Mouse (Mus musculus) lung, embryonic 16.5 days (tissue): ENCODE results near the gene Adora2b. TPM values are rescaled to one million over a fixed set of nuclear protein-coding genes. Genes with fewer than 3 reads are reported as not detected.
A peak's percentile ranks its signal among the peaks of the same experiment; 100 is the strongest.
"Not testable (repeated sequence)": the region's sequence is repeated elsewhere in the genome, so short reads cannot be mapped to it uniquely, and the experiment has no call there.

Experiments used
- ATAC-seq: fragments of 200-750 bp; cut with Nextera tagmentation; 2 replicates; pipeline ENCODE4 v1.8.0; 2017; ENCODE audit warnings: low read depth, mild to moderate bottlenecking, moderate library complexity
- H3K27ac ChIP-seq: fragments of 300-500 bp; sonication (generic); 2 replicates; pipeline ENCODE4 v1.5.1; 2014; ENCODE audit warnings: mild to moderate bottlenecking, control low read depth, low read length
- H3K27me3 ChIP-seq: fragments of 300-500 bp; sonication (generic); 2 replicates; pipeline ENCODE4 v1.6.1; 2014; ENCODE audit warnings: low read depth, low read length, mixed read lengths; ENCODE audit not compliant: control insufficient read depth, insufficient read depth
- H3K36me3 ChIP-seq: fragments of 300-500 bp; sonication (generic); 2 replicates; pipeline ENCODE4 v1.6.1; 2014; ENCODE audit warnings: low read length; ENCODE audit not compliant: control insufficient read depth, insufficient read depth
- H3K4me1 ChIP-seq: fragments of 300-500 bp; sonication (generic); replicated peaks from 2 replicates; pipeline ENCODE4 v1.6.1; 2014; ENCODE audit warnings: low read length, mixed read lengths; ENCODE audit not compliant: control insufficient read depth, insufficient read depth
- H3K4me2 ChIP-seq: fragments of 300-500 bp; sonication (generic); 2 replicates; pipeline ENCODE4 v1.6.1; 2014; ENCODE audit warnings: low read depth, low read length, control low read depth
- H3K4me3 ChIP-seq: fragments of 300-500 bp; sonication (generic); 2 replicates; pipeline ENCODE4 v1.5.1; 2014; ENCODE audit warnings: mild to moderate bottlenecking, low read length, control low read depth
- H3K9ac ChIP-seq: fragments of 300-500 bp; sonication (generic); 2 replicates; pipeline ENCODE4 v1.6.1; 2014; ENCODE audit warnings: low read length, control low read depth
- H3K9me3 ChIP-seq: fragments of 300-500 bp; sonication (generic); 2 replicates; pipeline ENCODE4 v1.6.1; 2016; ENCODE audit warnings: low read length; ENCODE audit not compliant: control insufficient read depth
- WGBS: fragments of 180-500 bp; shearing (Covaris S2); extraction: QIAGEN DNeasy Blood & Tissue Kit; methylation state at CpG from one replicate; pipeline ENCODE4 v1.1.7; 2014; 5-methylcytosine and 5-hydroxymethylcytosine counted together
- polyA plus RNA-seq: library from polyadenylated mRNA; unstranded; fragments of >200 nt; fragmentation: Nextera tagmentation; extraction: Ambion mirVana; gene quantifications from 2 replicates; pipeline ENCODE4 v1.2.1, GENCODE M21; 2015

The Adora2b gene
- polyA plus RNA-seq, 1 experiment from 2014 or later = 3.8 TPM

DNA sequence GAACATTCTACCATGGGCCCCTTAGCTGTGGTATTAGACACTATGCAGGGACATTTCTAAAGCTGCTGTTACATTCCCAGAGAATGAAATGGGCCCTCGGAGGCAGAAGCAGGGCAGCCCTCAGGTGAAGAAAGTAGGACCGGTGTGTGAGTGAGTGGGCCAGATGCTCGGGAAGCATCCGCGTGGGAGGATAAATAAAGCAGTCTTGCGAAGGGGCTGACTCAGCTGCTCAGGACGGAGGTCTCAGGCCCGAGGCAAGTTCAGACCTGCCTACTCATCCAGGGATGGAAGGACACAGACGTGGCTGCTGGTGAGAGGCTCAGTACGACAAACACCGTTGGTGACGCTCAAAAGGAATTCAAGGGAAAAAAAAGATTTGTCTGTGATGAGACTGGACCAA is 20.3 kb downstream of the Adora2b start:
- Histone ChIP-seq H3K27me3 (no peaks in the 10 kb centered on the region), H3K36me3 (no peaks in the 10 kb centered on the region)

DNA sequence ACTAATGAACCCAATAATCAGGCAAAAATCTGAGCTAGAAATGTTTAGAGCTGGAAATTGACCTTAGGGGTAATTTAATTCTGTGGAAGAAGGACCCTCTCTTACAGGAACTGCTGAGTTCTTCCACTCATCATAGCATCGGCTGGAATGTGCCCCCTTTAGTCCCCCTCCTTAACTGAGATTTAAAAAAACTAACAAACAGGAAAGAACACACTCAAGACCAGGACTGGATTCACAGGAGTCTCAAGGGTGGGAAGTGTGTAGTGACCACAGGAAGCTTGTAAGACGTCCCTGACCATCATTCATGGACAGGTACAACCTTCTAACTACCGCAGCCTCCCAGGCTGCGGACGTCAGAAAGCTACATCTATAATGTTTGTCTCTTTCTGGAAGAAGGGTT is 22.1 kb downstream of the Adora2b start:
- H3K4me2 ChIP-seq = no peak overlapping the region
- no peak overlapping the region for H3K9ac ChIP-seq
- H3K4me1 ChIP-seq = 0 out of 2 replicates have a peak, but pooled peaks cover 2% of the 10 kb centered on the region
- no peak overlapping the region for H3K4me3 ChIP-seq
- ATAC-seq = no peak
- H3K36me3 ChIP-seq = no peaks in the 10 kb centered on the region
- no peaks in the 10 kb centered on the region for H3K27me3 ChIP-seq
- WGBS = 35% methylated on average over 5 of the region's 5 CpGs
- H3K27ac ChIP-seq = no peak overlapping the region
- no peaks in the 10 kb centered on the region for H3K9me3 ChIP-seq

More for the DNA sequence above, 20.3 kb downstream of the Adora2b start:
- no peak overlapping the region for H3K27ac ChIP-seq
- no peak overlapping the region for H3K9ac ChIP-seq
- no peak for ATAC-seq
- H3K4me1 ChIP-seq = 0 out of 2 replicates have a peak, but pooled peaks cover 2% of the 10 kb centered on the region
- no peaks in the 10 kb centered on the region for H3K9me3 ChIP-seq
- 63% methylated on average over 12 of the region's 12 CpGs for WGBS
- H3K4me3 ChIP-seq = no peak overlapping the region
- no peak overlapping the region for H3K4me2 ChIP-seq

GRCm38 (mm10) chr11:62277086-62277485 is 28.3 kb downstream of the Adora2b start:
- Histone ChIP-seq H3K4me3 (no peak overlapping the region), H3K4me1 (peaks cover 1% of the 10 kb centered on the region), H3K36me3 (no peaks in the 10 kb centered on the region), H3K9me3 (no peaks in the 10 kb centered on the region), H3K27ac (no peak overlapping the region), H3K9ac (no peak overlapping the region), H3K27me3 (no peaks in the 10 kb centered on the region), H3K4me2 (no peak overlapping the region)
- WGBS = 35% methylated on average over 8 of the region's 8 CpGs
- no peak for ATAC-seq

DNA sequence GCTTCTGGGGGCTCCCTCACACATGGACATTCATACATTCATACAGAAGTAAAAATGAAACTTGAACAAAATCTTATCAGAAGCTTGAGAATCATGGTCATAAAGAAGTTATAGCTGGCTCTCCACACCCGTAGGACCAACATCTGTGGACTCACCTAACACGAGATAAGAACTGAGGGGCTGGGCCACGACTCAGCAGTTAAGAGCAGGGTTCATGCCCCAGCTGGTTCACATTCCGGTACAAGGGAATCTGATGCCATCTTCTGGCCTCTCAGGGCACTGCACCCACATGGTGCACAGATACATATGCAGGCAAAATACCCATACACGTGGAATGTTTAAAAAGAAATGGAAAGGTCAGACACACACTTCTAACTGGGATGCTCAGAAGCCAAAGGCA is 29.2 kb downstream of the Adora2b start:
- Histone ChIP-seq H3K4me3 (no peak overlapping the region), H3K4me1 (peaks cover 3% of the 10 kb centered on the region), H3K36me3 (no peaks in the 10 kb centered on the region), H3K27me3 (no peaks in the 10 kb centered on the region), H3K9me3 (no peaks in the 10 kb centered on the region), H3K27ac (no peak overlapping the region), H3K4me2 (no peak overlapping the region), H3K9ac (no peak overlapping the region)
- no peak for ATAC-seq
- 7% methylated on average over 5 of the region's 5 CpGs for WGBS

- H3K4me1 ChIP-seq = peaks cover 3% of the 10 kb centered on the region
- peak within 1 kb of the TSS; percentile 93 for H3K4me3 ChIP-seq
These were observed 32.2 kb downstream of the Adora2b start, which contains the start of the genes Zswim7 and Ttc19 for GRCm38 (mm10) chr11:62280675-62281600. Zswim7 (minus strand) TSS chr11:62281375. Ttc19 (plus strand) TSS chr11:62281473.

GRCm38 (mm10) chr11:62281601-62281997 is 32.8 kb downstream of the Adora2b start:
- Histone ChIP-seq H3K4me2 (peak overlapping the region; percentile 92), H3K36me3 (peaks cover 7% of the 10 kb centered on the region), H3K4me1 (peaks cover 3% of the 10 kb centered on the region), H3K9me3 (no peaks in the 10 kb centered on the region), H3K27me3 (no peaks in the 10 kb centered on the region), H3K27ac (peak overlapping the region; percentile 91), H3K9ac (peak overlapping the region; percentile 87), H3K4me3 (peak overlapping the region; percentile 93)
- ATAC-seq = peak; percentile 80
- WGBS = under 1% methylated on average over 35 of the region's 57 CpGs

More at GRCm38 (mm10) chr11:62280675-62281600, 32.2 kb downstream of the Adora2b start, which contains the start of the genes Zswim7 and Ttc19:
- Histone ChIP-seq H3K27ac (peak within 1 kb of the TSS; percentile 91), H3K36me3 (peaks cover 7% of the 10 kb centered on the region), H3K27me3 (no peaks in the 10 kb centered on the region), H3K9ac (peak within 1 kb of the TSS; percentile 87), H3K9me3 (no peaks in the 10 kb centered on the region), H3K4me2 (peak within 1 kb of the TSS; percentile 92)
- peak; percentile 97 for ATAC-seq
- WGBS = 0% methylated on average over 67 of the region's 68 CpGs

DNA sequence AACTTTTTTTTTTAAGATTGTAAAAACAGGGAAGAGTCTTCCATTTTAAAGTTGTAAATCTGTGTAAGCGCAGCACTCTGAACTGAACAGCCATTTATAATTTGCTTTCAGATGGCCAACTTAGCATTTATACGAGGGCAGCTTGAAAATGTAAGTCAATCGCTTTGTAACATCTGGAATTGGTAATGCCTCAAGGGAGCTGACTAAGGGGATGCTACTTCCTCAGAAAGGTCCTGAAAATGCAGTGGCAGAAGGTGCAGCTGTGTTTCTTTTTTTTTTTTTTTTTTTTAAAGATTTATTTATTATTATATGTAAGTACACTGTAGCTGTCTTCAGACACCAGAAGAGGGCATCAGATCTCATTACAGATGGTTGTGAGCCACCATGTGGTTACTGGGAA is 35.2 kb downstream of the Adora2b start:
- H3K4me3 ChIP-seq, H3K4me1 ChIP-seq, ATAC-seq, H3K4me2 ChIP-seq, H3K36me3 ChIP-seq, H3K9ac ChIP-seq, H3K27me3 ChIP-seq, H3K27ac ChIP-seq, H3K9me3 ChIP-seq: not testable (repeated sequence)
- 89% methylated on average over 3 of the region's 3 CpGs for WGBS

DNA sequence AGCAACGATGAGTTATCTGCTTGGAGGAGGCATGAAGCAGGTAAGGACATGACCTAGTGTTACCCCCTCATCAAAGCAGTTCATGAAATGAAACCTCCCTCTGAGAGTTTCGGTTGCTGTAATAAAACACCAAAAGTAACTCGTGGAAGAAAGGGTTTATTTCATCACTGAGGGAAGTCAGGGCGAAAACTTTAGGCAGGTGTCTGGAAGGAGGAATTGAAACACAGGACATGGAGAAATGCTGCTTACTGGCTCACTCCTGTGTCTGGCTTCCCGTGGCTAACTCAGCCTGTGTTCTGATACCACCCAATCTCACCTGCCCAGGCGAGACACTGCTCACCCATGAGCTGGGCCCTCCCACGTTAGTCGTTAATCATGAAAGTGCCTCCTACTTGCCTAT is 36.2 kb downstream of the Adora2b start:
- ATAC-seq = no peak
- Histone ChIP-seq H3K9me3 (no peaks in the 10 kb centered on the region), H3K27me3 (no peaks in the 10 kb centered on the region), H3K36me3 (peaks cover 9% of the 10 kb centered on the region), H3K4me2 (no peak overlapping the region), H3K4me3 (no peak overlapping the region), H3K27ac (no peak overlapping the region), H3K9ac (no peak overlapping the region), H3K4me1 (peaks cover 3% of the 10 kb centered on the region)
- 86% methylated on average over 8 of the region's 8 CpGs for WGBS

GRCm38 (mm10) chr11:62287700-62288099 is 38.9 kb downstream of the Adora2b start:
- WGBS = 100% methylated on average over 1 of the region's 1 CpGs
- Histone ChIP-seq H3K36me3 (peaks cover 9% of the 10 kb centered on the region), H3K9me3 (no peaks in the 10 kb centered on the region), H3K4me2 (no peak overlapping the region), H3K9ac (no peak overlapping the region), H3K27me3 (no peaks in the 10 kb centered on the region), H3K4me1 (no peaks in the 10 kb centered on the region), H3K27ac (no peak overlapping the region), H3K4me3 (no peak overlapping the region)
- no peak for ATAC-seq
